Mouse (Mus musculus) CH12.LX (cell line): Measurements from ENCODE around the gene Pcdh9.

Experiments
- BHLHE40 ChIP-seq: IDR thresholded peaks from 2 replicates; pipeline ENCODE4 v1.6.1; 2011; ENCODE audit warnings: mild to moderate bottlenecking, low read depth, low read length, improper control_type of control experiment
- CTCF ChIP-seq, 2 experiments: IDR thresholded peaks in 1 of 2; conservative IDR thresholded peaks in 1 of 2; 2 replicates each; pipeline ENCODE4 v1.5.1; 2011 to 2012; ENCODE audit warnings: low read depth in 2 of 2, low read length in 2 of 2, improper control_type of control experiment in 1 of 2, inconsistent platforms in 1 of 2, mild to moderate bottlenecking in 1 of 2, moderate library complexity in 1 of 2
- EP300 ChIP-seq: IDR thresholded peaks from 2 replicates; pipeline ENCODE4 v1.6.1; 2011; ENCODE audit warnings: low read length, improper control_type of control experiment
- JUN ChIP-seq: IDR thresholded peaks from 2 replicates; pipeline ENCODE4 v1.6.1; 2011; ENCODE audit warnings: low read depth, mild to moderate bottlenecking, low read length, improper control_type of control experiment, moderate library complexity; ENCODE audit not compliant: insufficient read depth
- MAX ChIP-seq: IDR thresholded peaks from 2 replicates; pipeline ENCODE4 v1.6.1; 2011; ENCODE audit warnings: low read length, improper control_type of control experiment
- POLR2AphosphoS2 ChIP-seq: IDR thresholded peaks from 2 replicates; pipeline ENCODE4 v1.6.1; 2011; ENCODE audit warnings: low read depth, low read length, improper control_type of control experiment
- RAD21 ChIP-seq: IDR thresholded peaks from 2 replicates; pipeline ENCODE4 v1.6.1; 2011; ENCODE audit warnings: low read depth, mild to moderate bottlenecking, low read length, improper control_type of control experiment, moderate library complexity
- SMC3 ChIP-seq: IDR thresholded peaks from 2 replicates; pipeline ENCODE4 v1.6.1; 2011; ENCODE audit warnings: low read depth, low read length, improper control_type of control experiment
- TBP ChIP-seq: conservative IDR thresholded peaks from 2 replicates; pipeline ENCODE4 v1.6.1; 2011; ENCODE audit warnings: low read depth, low read length, improper control_type of control experiment
- UBTF ChIP-seq: IDR thresholded peaks from 2 replicates; pipeline ENCODE4 v1.6.1; 2012; ENCODE audit warnings: low read depth, mild to moderate bottlenecking, inconsistent platforms, low read length, improper control_type of control experiment, moderate library complexity
- USF1 ChIP-seq: IDR thresholded peaks from 2 replicates; pipeline ENCODE4 v1.6.1; 2014; ENCODE audit warnings: low read depth, mild to moderate bottlenecking, inconsistent platforms, low read length, improper control_type of control experiment
- ZNF384 ChIP-seq: IDR thresholded peaks from 2 replicates; pipeline ENCODE4 v1.6.1; 2012; ENCODE audit warnings: low read depth, low read length, improper control_type of control experiment, inconsistent platforms

DNA sequence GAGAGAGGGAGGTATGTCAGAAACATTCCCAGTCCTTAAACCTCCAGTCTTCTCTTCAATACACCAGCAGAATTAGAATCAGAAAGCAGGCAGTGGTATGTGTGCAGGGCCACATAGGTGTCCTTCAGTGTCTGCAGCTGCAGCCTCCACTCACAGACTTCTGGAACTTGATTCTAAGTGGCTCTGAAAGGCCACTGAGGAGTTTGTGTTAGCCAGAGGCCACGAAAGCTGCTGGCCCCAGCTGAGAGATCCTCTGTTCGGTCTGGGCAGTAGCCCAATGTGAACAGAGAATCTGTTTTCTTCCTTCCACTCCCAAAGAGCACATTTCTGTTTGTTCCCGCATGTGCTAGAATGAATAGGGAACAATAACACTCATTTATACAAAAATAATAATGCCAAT lies 346.9 kb downstream of the Pcdh9 start:
- TF ChIP-seq MAX = no peak
- TF ChIP-seq CTCF (conservative IDR thresholded peaks at IDR 0.05 in 1 of 2, IDR thresholded peaks at IDR 0.05 in 1 of 2; ENCODE audit: low read depth in 2 of 2, low read length in 2 of 2) = no peak
- TF ChIP-seq JUN = no peak
- TF ChIP-seq POLR2AphosphoS2 = no peak
- no peak for TF ChIP-seq TBP
- TF ChIP-seq BHLHE40 = no peak
- TF ChIP-seq USF1 = no peak
- TF ChIP-seq UBTF = no peak
- TF ChIP-seq EP300 = no peak
- no peak for TF ChIP-seq ZNF384
- TF ChIP-seq RAD21 = no peak
- no peak for TF ChIP-seq SMC3
